Mouse (Mus musculus): ENCODE data around the gene Hc. TPM values are rescaled to one million over a fixed set of nuclear protein-coding genes. Genes with fewer than 3 reads are reported as not detected.

Gene Hc
- polyA plus RNA-seq, 1 experiment = not detected

GRCm38 (mm10) chr2:34971080-34971888, 90.0 kb downstream of the Hc start:
- H3K4me3 ChIP-seq (ENCODE audit: extremely low read depth, insufficient read depth, insufficient read length) = no peak overlapping the region
- TF ChIP-seq CTCF (IDR thresholded peaks at IDR 0.05; ENCODE audit: extremely low read depth, insufficient read depth, insufficient read length, insufficient replicate concordance) (no peak), POLR2A (IDR thresholded peaks at IDR 0.05; ENCODE audit: low read depth, low read length) (no peak)
- no peak overlapping the region for H3K27ac ChIP-seq (ENCODE audit: insufficient read depth, low read length)
- H3K36me3 ChIP-seq (ENCODE audit: control insufficient read depth, insufficient read depth, low read length) = no peaks in the 10 kb centered on the region
- no peak for DNase-seq (ENCODE audit: low read depth in 1 of 2, low spot score in 2 of 2)
- peaks cover 11% of the 10 kb centered on the region; the same call in 1 of the 2 replicates for H3K4me1 ChIP-seq (ENCODE audit: control insufficient read depth, insufficient read depth, insufficient read length)
- H3K27me3 ChIP-seq (ENCODE audit: control insufficient read depth, insufficient read depth, low read length) = no peaks in the 10 kb centered on the region
- WGBS = 86% methylated on average over 11 of the region's 11 CpGs

- Histone ChIP-seq H3K4me1 (ENCODE audit: control insufficient read depth, insufficient read depth, insufficient read length) (peaks cover 15% of the 10 kb centered on the region; the same call in 1 of the 2 replicates), H3K27ac (ENCODE audit: insufficient read depth, low read length) (no peak overlapping the region), H3K4me3 (ENCODE audit: extremely low read depth, insufficient read depth, insufficient read length) (no peak overlapping the region), H3K27me3 (ENCODE audit: control insufficient read depth, insufficient read depth, low read length) (no peaks in the 10 kb centered on the region), H3K36me3 (ENCODE audit: control insufficient read depth, insufficient read depth, low read length) (no peaks in the 10 kb centered on the region)
- 31% methylated on average over 9 of the region's 9 CpGs for WGBS
- peak in 1 of 2 experiments; percentile 63 for DNase-seq (ENCODE audit: low read depth in 1 of 2, low spot score in 2 of 2)
- TF ChIP-seq POLR2A (IDR thresholded peaks at IDR 0.05; ENCODE audit: low read depth, low read length) (no peak), CTCF (IDR thresholded peaks at IDR 0.05; ENCODE audit: extremely low read depth, insufficient read depth, insufficient read length, insufficient replicate concordance) (peak; percentile 81; the same call in 1 of the 2 replicates)
Measured at GRCm38 (mm10) chr2:34970092-34970750, 91.0 kb downstream of the Hc start.

- 74% methylated on average over 7 of the region's 7 CpGs for WGBS
- DNase-seq (ENCODE audit: low read depth in 1 of 2, low spot score in 2 of 2) = no peak
- TF ChIP-seq POLR2A (IDR thresholded peaks at IDR 0.05; ENCODE audit: low read depth, low read length) (no peak), CTCF (IDR thresholded peaks at IDR 0.05; ENCODE audit: extremely low read depth, insufficient read depth, insufficient read length, insufficient replicate concordance) (no peak)
- Histone ChIP-seq H3K27ac (ENCODE audit: insufficient read depth, low read length) (no peak overlapping the region), H3K27me3 (ENCODE audit: control insufficient read depth, insufficient read depth, low read length) (no peaks in the 10 kb centered on the region), H3K36me3 (ENCODE audit: control insufficient read depth, insufficient read depth, low read length) (no peaks in the 10 kb centered on the region), H3K4me3 (ENCODE audit: extremely low read depth, insufficient read depth, insufficient read length) (no peak overlapping the region), H3K4me1 (ENCODE audit: control insufficient read depth, insufficient read depth, insufficient read length) (peaks cover 21% of the 10 kb centered on the region; the same call in 1 of the 2 replicates)
Measured at GRCm38 (mm10) chr2:34969166-34969565, 92.1 kb downstream of the Hc start.

GRCm38 (mm10) chr2:34966243-34966934, 94.8 kb downstream of the Hc start:
- TF ChIP-seq POLR2A (IDR thresholded peaks at IDR 0.05; ENCODE audit: low read depth, low read length) (no peak), CTCF (IDR thresholded peaks at IDR 0.05; ENCODE audit: extremely low read depth, insufficient read depth, insufficient read length, insufficient replicate concordance) (no peak)
- no peak for DNase-seq (ENCODE audit: low read depth in 1 of 2, low spot score in 2 of 2)
- Histone ChIP-seq H3K4me3 (ENCODE audit: extremely low read depth, insufficient read depth, insufficient read length) (no peak overlapping the region), H3K36me3 (ENCODE audit: control insufficient read depth, insufficient read depth, low read length) (no peaks in the 10 kb centered on the region), H3K4me1 (ENCODE audit: control insufficient read depth, insufficient read depth, insufficient read length) (peaks cover 38% of the 10 kb centered on the region; the same call in 1 of the 2 replicates), H3K27me3 (ENCODE audit: control insufficient read depth, insufficient read depth, low read length) (no peaks in the 10 kb centered on the region), H3K27ac (ENCODE audit: insufficient read depth, low read length) (0 out of 2 replicates have a peak overlapping the region, but pooled peaks have one; percentile 92)
- WGBS = 86% methylated on average over 8 of the region's 8 CpGs

- DNase-seq (ENCODE audit: low read depth in 1 of 2, low spot score in 2 of 2) = no peak
- peaks cover 42% of the 10 kb centered on the region; the same call in 1 of the 2 replicates for H3K4me1 ChIP-seq (ENCODE audit: control insufficient read depth, insufficient read depth, insufficient read length)
- no peak for TF ChIP-seq POLR2A (IDR thresholded peaks at IDR 0.05; ENCODE audit: low read depth, low read length)
- no peak for TF ChIP-seq CTCF (IDR thresholded peaks at IDR 0.05; ENCODE audit: extremely low read depth, insufficient read depth, insufficient read length, insufficient replicate concordance)
- 59% methylated on average over 8 of the region's 8 CpGs for WGBS
- H3K27ac ChIP-seq (ENCODE audit: insufficient read depth, low read length) = peak overlapping the region; percentile 92
- no peaks in the 10 kb centered on the region for H3K27me3 ChIP-seq (ENCODE audit: control insufficient read depth, insufficient read depth, low read length)
- H3K36me3 ChIP-seq (ENCODE audit: control insufficient read depth, insufficient read depth, low read length) = no peaks in the 10 kb centered on the region
- 0 out of 2 replicates have a peak overlapping the region, but pooled peaks have one; percentile 11 for H3K4me3 ChIP-seq (ENCODE audit: extremely low read depth, insufficient read depth, insufficient read length)
Measured at GRCm38 (mm10) chr2:34965806-34966205, 95.4 kb downstream of the Hc start.

GRCm38 (mm10) chr2:34965293-34965692, 95.9 kb downstream of the Hc start:
- peak; percentile 50 to 80 for DNase-seq (ENCODE audit: low read depth in 1 of 2, low spot score in 2 of 2)
- Histone ChIP-seq H3K36me3 (ENCODE audit: control insufficient read depth, insufficient read depth, low read length) (no peaks in the 10 kb centered on the region), H3K27ac (ENCODE audit: insufficient read depth, low read length) (peak overlapping the region; percentile 92), H3K27me3 (ENCODE audit: control insufficient read depth, insufficient read depth, low read length) (no peaks in the 10 kb centered on the region), H3K4me1 (ENCODE audit: control insufficient read depth, insufficient read depth, insufficient read length) (peaks cover 42% of the 10 kb centered on the region), H3K4me3 (ENCODE audit: extremely low read depth, insufficient read depth, insufficient read length) (peak overlapping the region; percentile 11; the same call in 1 of the 2 replicates)
- WGBS = 16% methylated on average over 7 of the region's 9 CpGs
- TF ChIP-seq POLR2A (IDR thresholded peaks at IDR 0.05; ENCODE audit: low read depth, low read length) = peak; percentile 54; the same call in 1 of the 2 replicates
- TF ChIP-seq CTCF (IDR thresholded peaks at IDR 0.05; ENCODE audit: extremely low read depth, insufficient read depth, insufficient read length, insufficient replicate concordance) = no peak
